Mouse (Mus musculus) liver (tissue): ENCODE measurements at regions not wholly inside any gene's neighbourhood (a gene's known extent, or its start where the extent isn't known, plus 50 kb on each side); places are given as distances from the start of the nearest gene placed in this dataset.

Experiments
- DNase-seq: peaks from one replicate; pipeline ENCODE4 v3.0.0-alpha.2; 2020; ENCODE audit warnings: mixed read lengths

DNA sequence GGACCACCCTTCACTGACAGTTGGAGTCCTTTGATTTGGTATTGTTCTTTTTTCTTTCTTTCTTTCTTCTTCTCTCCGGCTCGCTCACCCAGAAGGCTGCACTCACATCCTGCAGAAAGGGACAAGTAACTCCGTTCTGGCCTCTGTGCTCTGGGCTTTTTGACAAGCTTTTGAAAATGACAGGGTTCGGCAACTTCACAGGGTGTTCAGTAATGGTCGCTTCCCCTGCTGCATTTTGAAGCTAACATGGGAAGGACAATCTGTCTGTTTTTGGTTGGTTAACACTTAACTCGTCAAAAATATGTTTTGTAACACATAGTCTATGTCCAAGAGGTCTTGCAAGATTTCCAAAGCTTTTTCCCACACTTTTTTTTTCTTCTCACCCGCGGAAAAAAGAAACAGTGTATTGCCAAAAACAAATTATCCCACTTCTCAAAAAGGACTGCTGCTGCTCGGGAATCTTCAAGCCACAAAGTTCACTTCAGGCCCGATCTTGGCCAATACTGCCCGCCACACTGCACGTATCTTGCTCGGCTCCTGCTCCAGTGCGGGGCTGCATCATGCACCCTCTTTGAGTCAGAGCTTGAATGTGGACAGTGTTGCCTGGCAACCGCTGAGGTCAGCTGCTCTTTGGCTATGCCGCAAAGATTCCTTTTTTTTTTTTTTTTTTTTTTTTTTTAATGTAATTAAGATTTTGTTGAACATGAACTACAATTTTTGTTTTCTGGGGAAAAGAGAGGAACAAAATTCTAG is 209.4 kb upstream of the Inhba start:
- DNase-seq: no peak

DNA sequence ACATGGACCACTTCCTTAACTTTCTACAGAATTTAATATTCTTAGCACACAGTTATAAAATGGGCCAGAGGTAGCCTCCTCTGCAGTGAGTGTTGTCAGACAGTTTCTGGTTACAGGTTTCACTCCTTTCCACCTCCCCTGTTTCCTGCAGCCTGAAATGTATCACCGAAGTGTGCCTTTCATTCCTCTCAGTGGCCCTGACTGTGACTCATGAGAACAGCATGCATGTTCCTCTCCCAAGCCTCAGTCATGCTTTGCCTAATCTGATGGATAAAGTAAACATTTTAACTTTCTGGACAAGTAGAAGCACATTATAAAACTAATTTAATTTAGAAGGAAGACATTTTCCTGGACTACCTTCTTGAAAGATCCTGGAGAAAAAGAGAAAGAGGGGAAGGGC is 207.7 kb upstream of the Inhba start:
- DNase-seq: no peak

DNA sequence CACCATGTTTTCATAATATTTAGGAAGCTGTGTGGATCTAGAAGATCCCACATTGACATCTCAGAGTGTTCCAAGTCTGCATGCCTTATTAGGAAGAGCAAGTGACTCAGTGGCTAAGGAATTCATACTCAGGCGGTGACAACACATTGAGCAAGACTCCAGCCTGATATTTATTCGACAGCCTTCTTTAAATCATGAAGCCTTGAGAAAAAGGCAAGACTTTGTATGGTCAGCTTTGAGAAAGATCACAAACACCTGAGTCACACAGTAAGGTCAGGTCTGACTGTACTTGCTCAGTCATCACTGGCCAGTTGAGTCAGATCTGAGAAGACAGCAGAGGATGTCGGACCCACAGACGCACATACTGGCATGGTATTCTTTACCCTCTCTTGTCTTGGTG is 204.7 kb upstream of the Inhba start:
- no peak for DNase-seq

DNA sequence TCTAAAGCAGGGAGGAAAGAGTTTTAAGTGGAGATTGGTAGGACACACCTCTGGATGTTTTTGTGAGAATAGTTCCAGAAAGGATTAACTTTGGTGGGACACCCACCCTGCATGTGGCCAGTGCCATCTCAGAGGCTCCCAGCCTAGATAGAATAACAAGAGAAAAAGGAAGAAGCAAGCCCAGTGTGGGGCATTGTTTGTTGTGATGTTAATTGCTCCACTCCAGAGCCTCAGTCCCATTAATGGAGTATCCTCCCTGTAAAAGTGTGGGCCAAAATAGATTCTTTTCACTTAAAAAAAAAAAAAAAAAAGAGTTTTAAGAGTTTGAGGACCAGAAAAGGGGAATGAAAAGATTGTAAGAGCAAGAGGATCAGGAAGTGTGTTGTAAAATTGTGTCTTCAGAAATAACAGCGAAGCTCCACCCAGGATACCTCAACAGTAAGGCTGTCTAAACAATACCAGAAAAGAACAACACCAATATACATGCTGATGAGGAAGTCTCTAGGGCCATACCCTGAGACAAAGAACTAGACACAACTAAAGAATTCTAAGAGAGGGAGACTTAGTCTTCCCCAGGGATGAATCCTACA is 189.3 kb upstream of the Inhba start:
- DNase-seq: no peak

DNA sequence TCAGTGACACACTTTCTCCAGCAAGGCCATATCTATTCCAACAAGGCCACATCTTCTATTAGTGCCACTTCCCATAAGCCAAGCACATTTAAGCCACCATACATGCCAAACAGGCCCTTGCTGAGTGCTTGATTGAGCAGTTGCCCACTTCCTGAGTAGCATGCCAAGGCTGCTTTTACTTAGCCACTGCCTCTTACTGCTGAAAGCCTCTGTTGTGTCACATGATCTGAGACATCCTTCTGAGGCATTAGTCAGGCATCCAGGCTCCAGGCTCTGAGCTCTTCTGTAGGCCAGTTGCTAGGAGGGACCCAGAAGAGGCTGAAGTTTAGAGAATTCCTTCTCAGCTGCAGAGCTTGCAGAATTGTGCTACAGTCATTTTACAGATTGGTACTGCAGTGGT is 165.8 kb upstream of the Inhba start:
- DNase-seq: no peak

DNA sequence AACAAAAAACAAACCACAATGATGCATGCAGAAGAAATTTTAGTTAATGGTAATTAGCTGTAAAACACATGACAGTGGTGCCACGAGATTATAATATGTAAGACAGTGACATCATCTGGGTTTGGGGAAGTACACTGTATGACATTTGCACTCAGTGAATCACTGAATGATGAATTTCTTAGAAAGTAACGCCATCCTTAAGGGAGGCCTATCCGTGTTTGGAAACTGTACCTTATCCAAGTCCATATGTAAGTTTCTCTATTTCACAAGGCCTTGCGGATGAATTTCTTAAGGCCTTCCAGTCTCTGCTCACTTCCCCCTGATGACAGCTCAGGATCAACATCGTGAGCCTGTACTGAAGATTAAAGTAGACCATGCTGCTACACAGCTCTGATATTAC is 163.6 kb upstream of the Inhba start:
- DNase-seq: no peak

DNA sequence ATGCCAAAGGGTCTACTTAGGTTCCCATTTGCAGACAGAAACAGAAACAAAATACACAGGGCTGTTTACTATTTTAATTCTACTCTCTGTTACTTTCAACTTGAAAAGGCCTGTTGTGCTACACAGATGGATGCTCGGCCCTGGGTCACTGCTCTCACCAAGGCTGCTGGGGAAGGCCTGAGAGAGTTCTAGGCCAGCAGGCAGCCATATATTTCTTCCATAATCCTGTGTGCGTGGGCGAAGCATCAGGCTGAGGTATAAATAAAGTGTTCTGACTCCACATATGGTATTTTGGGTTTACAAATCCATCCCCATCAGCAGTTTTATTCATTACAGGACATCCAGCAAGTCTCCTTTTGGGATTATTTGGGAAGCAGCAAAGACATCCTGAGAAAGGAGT is 162.5 kb upstream of the Inhba start:
- no peak for DNase-seq

DNA sequence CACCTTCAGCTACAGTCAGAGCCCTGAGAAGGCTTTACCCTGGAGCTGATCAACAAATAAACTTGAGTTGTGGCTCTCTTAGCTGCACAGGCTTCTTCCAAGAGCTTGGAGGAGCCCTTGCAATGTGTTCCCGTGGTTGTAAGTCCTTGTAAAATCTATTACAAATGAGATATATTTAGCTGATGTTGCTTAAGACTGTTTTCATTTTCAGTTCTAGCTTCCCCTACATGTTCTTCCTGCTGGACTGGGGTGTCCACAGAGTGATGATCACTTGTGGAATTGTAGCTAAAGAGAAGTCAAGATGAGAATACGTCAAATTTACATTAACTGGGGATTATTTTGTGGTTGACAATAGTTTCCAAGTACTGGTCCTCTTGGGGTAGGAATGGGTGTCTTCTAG is 161.3 kb upstream of the Inhba start:
- no peak for DNase-seq

DNA sequence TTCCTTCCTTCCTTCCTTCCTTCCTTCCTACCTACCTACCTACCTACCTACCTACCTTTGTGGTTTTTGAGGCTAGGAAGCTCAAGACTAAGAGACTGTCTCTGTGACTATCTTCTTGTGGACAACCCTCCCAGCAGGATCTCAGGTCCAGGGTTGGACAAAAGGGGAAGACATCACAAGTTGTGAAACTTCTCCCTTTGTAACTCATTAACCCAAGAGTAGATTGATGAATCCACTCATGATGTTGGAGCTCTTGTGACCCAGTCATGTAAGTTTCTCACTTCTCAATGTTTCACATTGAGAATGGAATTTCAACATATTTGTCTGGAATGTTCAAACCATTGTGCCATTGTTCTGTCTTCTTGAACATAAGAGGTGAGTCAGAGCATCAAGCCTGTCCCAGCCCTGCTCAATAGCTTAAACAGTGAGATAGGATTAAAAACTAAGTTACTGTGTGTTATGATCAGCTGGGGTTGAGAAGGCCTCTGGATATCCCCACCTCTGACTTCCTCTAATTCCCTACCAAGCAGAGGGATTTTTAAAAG is 158.6 kb upstream of the Inhba start:
- DNase-seq: no peak

DNA sequence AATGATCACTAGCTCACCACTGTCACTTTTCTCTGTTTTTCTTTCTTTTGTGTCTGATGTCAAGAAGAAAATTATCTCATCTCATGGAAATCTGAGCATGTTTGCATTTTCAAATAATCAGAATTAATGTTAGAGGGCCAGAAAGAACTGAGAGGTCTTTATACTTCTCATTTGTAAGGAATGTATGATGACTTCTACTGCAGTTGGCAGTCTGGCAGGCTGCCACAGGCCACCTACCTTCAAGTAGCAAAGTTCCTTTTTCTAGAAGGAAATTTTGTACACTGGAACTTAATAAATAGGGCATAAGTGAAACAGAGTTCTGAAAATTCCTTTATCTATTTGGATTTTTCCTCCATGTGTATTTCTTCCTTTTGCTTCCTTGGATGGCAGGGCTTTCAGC is 148.7 kb upstream of the Inhba start:
- no peak for DNase-seq

DNA sequence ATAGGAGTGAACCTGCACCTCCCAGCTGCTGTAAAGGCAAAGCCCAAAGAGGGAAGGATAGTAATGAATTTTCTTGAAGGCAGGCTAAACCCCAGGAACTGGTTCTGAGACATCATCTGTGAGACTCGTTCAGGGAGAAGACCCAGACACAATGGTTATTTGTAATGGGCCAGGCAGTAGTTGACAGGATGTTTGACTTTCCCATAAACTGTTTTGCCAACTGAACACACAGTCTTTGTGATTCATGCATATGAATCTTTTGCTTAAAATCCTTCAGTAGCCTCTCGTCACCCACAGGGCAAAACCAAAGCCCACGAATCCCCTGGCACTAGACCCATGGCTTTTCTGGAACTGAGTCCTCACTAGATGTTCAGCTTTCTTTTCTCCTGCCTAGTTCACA is 148.3 kb upstream of the Inhba start:
- no peak for DNase-seq

DNA sequence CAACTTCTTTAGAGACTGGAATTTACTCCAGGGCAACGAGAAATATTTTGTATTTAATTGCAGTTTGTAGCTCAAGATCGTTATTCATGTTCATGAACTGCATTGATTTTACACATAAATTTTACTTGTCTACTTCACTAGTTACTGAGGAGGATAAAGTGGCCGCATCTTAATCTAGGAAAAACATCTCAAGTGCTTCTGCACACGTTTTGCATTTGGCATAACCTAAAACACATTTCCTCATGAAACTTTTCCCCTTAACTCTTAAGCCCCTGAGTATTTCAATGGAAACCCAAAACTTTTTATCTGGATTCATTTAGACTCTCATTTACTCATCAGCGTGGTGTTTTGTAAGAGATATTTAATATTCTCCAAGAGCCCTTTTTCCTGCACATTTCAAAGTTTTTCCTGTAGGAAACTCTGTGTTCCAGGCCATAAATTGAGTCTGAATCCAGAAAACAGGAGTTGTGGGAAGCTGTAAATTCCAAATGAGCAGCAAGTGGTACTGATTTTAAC is 144.5 kb upstream of the Inhba start:
- DNase-seq: no peak

DNA sequence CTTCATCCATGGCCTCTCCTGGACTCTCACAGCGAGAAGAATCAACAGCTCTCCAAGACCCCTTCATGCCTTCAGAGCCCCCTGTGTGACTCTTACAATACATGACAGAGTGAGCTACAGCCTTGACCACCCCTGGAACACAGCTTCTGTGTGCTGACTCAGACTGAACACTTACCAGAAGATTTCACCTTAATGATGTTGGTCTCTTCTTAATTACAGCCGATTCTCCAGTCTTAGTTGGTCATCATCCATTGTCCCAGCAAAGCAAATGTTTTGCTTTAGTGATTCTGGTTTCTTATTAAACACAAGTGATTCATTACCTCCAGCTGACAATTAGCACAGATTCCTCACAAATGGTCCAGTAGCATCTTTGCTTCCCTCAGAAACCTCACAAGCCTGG is 134.0 kb upstream of the Inhba start:
- DNase-seq: no peak

DNA sequence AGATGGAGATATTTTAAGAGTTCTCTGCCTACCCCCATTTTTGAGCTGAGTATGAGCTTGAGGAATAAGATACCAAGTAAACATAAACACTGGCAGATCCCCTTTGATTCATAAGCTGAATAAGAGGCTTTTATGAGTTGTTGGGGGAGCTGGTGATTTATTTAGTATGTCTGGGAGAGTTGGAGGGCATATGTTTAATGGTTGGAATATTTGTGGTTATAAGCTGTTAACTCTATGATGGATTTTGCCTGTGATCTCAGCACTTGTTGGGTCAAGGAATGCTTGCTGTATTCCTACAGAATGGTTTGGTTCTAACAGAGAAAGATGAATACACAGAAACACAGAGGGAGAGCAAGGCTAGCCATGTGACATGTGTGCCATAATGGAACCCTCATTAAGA is 132.1 kb upstream of the Inhba start:
- DNase-seq: no peak

DNA sequence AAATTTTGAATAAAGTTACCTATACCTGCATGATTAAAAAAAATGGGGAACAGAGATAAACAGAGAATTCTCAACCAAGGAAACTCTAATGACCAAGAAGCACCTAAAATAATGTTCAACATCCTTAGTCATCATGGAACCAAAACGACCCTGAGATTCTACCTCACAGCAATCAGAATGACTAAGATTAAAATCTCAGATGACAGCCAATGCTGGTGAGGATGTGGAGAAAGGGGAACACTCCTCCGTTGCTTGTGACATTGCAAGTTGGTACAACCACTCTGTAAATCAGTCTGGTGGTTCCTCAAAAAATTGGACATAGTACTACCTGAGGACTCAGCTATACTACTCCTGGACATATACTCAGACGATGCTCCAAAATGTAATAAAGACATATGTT is 120.9 kb upstream of the Inhba start:
- DNase-seq: no peak

DNA sequence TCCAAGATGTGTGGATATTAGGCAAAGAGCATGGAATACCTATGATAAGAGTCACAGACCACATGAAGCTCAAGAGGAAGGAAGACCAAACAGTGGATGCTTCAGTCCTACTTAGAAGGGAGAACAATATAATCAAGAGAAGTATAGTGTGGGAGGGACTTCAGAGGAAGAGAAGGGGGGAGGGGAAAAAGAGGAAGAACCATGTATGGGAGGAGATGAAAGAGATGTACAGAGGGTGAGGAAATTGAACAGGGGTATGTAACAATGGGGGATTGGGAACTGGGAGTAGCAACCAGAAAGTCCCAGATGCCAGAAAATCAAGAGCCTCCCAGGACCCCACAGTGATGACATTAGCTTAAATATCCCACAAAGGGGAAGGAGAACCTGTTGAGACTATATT is 120.2 kb upstream of the Inhba start:
- DNase-seq: no peak

DNA sequence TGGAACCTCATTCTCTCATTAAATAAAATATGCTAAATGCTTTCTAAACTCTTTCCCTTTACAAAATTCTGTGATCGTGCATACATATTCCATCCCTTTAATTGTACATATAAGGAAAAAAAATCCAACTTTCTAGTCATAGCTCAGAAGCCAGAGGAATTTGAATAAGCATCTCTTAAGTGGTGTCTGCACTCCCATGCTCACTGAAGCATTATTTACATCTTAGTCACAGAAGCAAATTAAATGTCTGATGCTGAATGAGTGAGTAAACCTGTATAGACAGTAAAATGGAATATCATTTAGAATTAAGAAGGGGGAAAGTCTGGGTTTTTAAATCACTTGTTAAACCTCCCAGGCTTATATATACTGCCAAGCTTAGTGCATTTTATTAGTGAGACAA is 113.5 kb upstream of the Inhba start:
- DNase-seq: no peak

DNA sequence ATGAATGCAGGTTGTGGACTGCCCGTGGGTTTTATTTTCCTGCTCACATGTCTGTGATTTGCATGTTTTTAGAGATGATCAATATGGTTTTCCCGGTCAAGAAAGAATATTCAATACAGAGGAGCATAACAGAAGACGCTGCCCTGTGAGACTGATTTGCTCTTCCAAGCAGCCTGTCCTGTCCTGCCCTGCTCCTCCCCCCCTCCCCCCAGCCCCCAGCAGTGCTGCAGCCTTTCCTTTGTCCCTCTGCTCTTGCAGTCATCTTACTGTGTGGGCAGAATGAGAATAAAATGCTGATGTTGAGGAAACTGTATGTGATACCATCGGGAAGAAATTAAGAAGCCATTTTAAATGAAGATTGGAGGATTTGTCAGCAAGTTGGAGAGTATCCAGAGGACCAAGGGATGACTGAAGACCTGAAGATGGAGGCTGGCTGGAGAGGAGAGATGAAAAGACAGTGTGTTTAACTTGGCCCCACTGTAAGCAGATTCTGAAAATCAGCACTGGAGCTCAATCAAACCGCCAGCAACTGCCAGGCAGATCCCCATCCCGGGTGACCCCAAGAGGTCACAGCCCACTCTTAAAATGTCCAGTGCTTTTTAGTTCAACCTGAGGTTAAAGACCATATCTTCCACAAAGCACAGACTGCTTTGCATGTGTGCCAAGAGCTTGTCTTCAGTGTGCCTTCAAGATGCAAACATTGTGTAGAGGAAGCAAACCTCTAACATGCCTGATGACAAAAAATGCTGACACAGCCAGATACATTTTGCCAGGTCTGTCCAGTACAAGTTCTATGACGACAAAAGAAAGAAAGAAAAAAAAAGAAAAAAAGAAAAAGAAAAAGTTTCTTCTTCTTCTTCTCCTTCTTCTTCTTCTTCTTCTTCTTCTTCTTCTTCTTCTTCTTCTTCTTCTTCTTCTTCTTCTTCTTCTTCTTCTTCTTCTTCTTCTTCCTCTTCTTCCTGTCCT is 109.7 kb upstream of the Inhba start:
- no peak for DNase-seq

DNA sequence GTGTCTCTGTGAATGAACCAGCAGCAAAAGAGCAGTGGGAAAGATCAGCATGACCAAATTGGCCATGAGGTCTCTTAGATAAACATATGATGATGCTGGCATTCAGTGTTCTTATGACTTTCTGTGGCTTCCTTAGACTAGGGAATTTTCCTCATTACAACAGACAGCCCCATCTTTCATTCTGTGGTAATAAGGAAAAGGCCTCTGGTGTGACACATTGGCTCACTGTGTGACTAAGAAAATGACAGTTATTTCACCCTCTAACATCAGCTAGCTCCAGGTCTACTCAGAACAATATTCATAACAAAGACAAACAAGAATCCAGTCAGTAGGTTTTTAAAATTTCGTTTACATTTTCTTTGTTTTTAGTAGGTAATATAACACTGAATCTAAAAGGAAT is 103.8 kb upstream of the Inhba start:
- DNase-seq: no peak

DNA sequence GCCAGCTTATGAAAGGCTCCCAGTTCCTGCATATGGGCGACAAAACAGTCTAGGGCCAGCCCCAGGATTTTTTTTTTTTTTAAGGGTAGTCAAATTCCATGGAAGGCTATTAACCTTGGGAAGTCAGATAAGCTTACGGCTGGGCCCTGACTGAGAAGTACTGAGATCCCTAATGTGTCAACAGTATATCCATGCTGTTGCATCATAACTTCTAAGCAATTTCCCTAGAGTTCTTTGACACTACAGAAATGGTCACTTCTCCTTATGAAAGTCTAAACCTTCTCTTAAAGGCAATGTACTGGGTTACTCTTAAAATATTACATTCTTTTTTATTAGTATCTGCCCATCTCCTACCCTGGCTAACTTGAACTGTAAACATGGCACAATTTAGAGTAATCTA is 101.1 kb upstream of the Inhba start:
- no peak for DNase-seq

DNA sequence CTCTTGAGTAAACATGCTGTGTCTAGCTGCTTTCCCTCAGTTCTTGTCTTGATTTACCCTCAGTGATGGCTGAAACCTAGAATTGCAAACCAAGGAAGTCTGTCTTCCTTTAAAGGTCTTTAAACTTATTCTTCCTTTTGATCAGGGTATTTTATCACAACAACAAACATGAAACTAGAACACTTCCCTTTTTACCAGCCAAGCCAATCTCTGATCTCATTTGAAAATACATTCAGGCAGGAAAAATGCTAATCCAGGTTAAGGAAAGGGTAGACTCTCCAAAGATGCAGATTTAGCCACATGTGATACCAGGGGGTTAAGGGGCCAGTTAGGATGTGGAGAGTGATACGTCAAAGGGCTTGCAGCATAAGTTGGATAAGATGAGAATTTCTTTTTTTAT is 100.4 kb upstream of the Inhba start:
- no peak for DNase-seq

DNA sequence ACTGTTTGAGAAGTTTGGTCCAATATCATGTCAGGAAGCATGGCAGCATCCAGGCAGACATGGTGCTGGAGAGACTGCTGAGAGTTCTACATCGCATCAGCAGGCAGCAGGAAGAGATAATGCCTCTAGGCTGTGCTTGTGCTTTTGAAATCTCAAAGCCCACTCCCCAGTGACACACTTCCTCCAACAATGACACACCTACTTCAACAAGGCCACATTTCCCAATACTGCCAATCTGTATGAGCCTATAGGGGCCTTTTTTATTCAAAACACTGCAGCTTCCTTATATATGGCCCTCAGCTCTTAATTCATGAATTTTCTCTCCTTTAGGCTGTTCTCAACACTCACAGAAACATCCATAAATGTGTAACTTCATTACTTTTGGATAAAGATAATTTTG is 97.4 kb upstream of the Inhba start:
- no peak for DNase-seq

DNA sequence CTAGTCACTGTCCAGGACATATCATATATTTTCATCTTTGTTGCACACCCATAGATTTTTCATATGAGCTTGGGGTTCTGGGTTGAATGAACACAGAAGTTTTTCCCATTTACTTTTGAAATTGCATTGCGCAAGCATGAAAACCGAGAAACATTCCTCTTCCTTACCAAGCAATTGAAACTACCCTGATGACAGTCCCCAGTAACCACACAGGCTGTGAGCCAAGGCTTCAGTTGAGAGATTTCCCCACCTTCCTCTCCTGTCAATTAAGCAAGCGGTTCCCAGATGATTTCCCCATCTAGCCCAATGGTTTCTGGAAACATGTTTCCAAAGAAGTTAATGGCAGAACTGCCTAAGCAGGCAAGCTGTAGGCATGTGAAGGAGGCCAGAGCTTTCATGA is 81.8 kb upstream of the Inhba start:
- peak; percentile 5 for DNase-seq
